Mouse (Mus musculus) left cerebral cortex, adult 8-10 months (tissue): ENCODE measurements around the gene Abcc12. TPM values are rescaled to one million over a fixed set of nuclear protein-coding genes. Genes with fewer than 3 reads are reported as not detected.

Experiments used
- DNase-seq, 2 experiments: peaks; one replicate each; pipeline ENCODE4 v3.0.0; 2022; ENCODE audit warnings: low spot score in 2 of 2
- total RNA-seq, 4 experiments: library from RNA; stranded (reverse); gene quantifications; 2 replicates each; pipeline ENCODE4 v1.2.4; 2022

The Abcc12 gene
- under 1 TPM; 0.46 to 0.78 (median 0.50) TPM for total RNA-seq

DNA sequence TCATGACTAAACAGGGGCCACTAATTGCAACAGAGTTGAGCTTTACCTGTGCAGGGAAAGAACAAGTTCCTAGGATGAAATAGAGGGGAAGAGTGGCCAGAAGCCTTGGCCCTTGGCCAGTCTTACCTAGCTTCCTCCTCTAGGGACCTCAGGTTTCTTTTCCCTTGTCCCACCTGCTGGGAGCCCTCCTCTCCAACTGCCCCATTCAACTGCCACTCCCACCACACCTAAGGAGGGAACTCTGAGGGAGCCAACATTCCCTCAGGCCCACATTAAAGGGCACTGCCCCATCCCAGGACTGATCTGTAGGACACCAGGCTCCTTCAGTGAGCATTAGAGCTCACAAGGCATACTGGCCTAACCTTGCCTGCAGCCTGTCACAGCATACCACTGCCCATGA is at the start of gene Abcc12:
Gene Abcc12, minus strand, starts transcription at position 229 of the 400 bp plus-strand sequence.
- DNase-seq: no peak

DNA sequence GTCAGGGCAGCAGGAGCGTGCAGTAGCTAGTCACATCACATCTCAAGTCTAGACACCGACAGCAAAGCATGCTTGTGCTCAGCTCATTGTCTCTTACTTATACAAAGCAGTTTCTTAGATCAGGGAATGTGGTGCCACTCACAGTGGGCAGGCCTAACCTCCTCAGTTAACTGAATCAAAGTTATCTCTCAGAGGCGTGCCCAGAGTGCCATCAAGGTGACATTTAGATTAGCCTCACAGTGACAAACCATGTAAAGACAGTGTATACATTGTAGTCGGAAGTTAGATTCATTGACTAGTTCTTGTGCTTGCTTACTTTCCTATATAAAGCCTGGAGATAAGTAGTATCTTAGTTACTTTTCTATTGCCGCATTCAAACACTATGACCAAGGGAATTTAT is 49.7 kb upstream of the Abcc12 start:
- DNase-seq: no peak

DNA sequence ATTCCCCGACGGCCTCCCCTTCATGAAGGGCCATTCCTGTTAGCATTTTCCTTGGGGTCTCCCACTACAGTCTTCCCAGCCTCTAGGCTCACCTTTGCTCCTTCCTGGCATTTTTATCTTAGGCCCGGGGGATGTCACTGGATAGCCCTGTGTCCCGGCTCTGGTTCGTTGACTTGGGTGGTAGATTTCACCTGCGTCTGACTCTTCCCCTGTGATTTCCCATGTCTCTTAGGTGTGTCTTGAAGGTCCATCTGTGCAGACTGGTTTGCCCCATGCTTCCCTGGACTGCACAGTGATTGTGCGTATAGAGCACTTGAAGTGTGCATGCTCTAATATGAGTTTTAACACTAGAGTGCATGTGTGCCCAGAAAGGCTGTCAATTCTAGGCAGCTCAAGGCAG is 44.4 kb upstream of the Abcc12 start:
- no peak for DNase-seq

DNA sequence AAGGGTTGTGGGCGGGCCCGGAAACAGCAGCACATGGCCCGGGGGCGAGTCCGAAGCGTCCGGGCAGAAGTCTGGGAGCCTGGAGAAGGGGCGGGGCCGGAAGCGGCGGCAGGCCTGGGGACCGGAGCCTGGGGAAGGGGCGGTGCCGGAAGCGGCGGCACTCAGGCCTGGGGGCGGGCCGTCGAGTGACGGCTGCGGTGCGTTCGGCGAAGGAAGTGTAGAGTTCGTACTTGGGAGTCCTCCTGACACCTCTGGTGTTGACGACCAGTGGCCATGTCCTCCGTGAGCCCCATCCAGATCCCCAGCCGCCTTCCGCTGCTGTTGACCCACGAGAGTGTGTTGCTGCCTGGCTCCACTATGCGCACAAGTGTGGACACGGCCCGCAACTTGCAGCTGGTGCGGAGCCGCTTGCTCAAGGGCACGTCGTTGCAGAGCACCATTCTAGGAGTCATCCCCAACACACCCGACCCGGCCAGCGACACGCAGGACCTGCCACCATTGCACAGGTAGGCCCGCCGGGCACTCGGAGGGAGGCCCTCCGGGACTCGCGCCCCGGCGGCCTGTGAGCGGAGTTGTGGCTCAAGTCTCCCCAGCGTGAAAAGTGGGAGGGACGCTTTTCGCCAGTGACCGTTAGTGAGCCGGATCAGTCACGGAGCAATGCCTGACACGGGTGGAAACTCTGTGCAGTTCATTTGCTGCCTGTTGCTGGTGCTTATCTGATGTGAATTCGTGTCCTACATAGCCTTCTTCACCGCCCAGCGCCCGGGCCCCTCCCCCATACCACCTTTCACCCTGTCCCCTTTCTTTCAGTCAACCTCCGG is 43.6 kb upstream of the Abcc12 start, which contains the start of gene Lonp2:
Gene Lonp2, plus strand, starts transcription at position 133 of the 821 bp plus-strand sequence.
- peak; percentile 87 to 97 for DNase-seq

DNA sequence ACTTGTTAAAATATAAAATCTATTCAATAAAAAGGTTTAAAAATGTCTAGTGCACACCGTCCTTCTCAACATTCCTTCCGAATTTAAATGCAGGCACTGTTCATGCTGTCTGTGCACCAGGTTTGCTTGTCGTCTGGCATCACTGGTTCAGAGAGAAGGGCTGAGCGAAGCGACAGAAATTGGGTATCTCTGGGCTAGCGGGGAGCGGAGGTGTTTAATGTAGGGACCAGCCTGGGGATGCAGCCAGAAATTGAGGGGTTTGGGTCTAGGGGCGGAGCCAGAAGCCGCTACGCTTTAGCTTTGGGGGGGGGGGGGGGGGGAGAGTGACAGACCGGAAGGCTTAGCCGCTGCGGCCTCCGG is 43.0 kb upstream of the Abcc12 start:
- no peak for DNase-seq

DNA sequence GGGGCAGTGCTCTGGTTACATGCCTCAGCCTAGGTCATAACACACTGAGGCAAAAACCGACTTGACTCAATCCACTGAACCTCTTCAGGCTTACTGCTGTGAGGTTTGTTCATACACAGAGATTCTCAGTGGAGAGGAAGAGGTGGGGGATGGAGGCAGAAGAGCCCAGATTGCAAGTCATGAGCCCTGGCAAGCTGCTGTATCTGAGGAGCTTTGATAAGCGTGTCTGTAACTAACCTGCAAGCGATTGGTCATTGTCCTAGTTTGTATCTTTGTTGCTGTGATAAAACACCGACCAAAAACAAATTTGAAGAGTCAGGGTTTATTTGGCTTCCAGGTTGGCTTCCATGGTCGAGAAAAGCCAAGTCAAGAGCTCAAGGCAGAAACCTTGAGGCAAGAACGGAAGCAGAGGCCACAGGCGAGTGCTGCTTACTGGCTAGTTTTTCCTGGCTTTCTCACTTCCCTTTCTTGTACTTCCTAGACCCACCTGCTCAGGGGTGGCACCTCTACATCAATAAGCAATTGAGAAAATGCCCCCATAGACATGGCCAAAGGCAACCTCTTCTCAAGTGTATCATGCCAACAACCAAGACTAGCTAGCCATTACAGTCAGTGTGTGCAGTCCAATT is 37.4 kb upstream of the Abcc12 start:
- no peak for DNase-seq

DNA sequence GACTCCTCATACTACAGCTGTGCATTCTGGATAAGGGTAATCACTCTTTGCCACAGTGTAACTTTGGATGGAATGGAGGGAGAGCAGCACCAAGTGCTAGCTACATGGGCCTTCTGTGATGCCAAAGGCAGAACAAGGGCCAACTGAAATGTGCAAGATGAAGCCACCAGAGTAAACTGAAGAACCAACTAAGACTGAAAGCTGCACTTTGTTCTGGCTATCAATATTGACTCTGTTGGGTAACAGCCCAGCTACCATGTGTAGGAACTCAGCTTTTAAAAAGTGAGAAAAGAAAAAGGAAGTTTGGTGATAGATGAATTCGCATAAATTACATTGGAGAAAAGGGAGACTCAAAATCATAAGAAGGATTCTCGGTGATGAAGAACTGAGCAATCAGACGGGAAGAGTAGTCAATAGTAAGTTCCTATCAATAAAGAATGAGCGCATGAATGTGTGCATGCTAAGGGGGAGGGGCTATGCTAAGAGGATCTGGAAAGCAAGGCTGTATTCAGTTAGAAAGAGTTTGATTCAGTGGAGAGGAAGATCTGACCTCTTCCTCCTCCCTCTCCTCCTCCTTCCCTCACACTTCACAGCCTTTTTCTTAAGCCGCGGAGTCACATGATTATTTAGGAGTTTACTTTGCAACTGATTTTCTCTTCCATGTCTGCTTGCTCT is 34.7 kb upstream of the Abcc12 start:
- DNase-seq: no peak

DNA sequence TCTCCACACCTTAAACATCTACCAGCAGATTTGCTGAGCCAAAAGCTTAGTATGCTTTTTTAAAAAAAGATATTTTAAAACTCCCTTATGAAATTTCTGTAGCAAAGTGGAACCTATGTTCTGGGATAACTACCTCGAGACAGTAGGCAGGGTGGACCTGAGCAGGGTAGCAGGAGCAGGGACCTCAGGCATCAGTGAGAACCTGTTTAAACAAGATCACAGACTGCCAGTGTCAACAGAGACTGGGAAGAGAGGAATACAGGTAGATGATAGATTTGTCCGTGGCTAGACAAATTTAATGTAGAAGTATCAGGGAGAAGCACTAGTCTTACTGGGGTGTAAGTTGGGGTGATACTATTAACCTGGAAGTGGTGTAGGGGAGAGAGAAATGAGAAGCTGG is 33.3 kb upstream of the Abcc12 start:
- DNase-seq: no peak

DNA sequence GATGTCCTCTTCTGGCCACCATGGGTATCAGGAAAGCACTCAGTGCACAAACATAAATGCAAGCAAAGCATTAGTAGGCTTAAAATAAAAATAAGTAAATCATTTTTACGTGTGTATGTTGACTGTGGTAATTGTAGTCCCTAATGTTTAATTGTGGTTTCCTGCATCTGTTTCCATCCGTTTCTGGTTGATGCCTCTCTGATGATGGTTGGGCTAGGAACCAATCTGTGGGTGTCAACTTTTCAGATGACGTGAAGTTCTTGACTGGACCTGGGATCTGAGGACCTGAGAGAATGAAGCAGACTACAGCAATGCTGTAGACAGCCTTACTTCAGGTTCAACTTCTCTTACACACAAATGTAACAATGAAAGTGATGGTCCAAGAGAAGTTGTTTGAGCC is 24.2 kb upstream of the Abcc12 start:
- no peak for DNase-seq

DNA sequence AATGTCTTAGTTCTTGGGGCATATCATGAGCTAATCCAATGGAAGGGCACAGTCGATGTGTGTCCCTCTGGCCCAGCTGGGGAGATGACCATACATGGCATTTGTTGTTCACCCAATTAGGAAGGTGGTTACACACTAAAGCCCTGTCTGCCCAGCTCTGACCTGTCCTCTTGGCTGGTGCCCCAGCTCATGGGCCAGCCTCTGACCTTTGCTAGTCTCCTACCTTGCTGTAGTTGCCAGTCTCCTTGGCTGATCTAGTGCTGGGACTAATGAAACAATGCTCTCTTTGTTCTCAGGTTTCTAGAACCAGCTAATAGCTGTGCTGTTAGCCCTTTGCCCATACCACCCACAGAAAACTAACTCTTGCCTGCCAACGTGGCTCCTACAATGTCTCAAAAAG is 22.7 kb upstream of the Abcc12 start:
- DNase-seq: no peak

DNA sequence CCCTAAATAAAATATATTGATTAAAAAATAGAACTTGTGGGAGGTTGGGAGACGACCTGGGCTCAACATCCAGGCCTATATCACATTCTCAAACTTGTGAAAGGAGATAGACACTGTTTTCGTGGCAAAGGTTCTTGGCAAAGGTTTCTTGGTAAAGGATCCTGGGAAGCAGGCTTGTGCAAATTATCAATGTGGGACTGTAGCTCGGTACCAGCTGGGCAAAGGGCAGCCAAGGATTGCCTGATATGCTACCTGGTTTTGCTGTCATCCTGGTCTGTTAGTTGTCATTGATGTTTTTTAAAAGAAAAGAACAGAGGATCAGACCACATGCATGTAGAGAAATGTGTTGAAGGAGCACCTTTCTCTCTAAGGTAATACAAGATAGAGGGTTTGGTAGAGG is 19.8 kb upstream of the Abcc12 start:
- DNase-seq: no peak

DNA sequence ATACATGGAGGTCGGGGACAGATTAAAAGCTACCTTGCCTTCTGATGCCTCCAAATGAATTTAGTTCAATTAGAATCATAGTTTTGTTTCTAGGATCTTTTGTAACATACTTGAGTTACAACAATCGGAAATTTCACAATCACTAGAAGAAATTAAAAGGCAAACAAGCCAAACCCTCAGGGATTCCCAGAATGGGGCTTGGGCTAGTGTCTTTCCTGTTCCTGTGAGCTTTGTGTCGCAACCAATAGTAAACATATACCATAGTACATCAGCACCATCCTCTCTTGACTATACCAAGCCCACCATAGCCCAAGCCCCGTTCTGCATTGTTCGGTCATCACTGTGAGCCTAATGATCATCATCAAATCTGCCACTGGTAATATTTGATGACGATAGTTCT is 18.8 kb upstream of the Abcc12 start:
- no peak for DNase-seq

DNA sequence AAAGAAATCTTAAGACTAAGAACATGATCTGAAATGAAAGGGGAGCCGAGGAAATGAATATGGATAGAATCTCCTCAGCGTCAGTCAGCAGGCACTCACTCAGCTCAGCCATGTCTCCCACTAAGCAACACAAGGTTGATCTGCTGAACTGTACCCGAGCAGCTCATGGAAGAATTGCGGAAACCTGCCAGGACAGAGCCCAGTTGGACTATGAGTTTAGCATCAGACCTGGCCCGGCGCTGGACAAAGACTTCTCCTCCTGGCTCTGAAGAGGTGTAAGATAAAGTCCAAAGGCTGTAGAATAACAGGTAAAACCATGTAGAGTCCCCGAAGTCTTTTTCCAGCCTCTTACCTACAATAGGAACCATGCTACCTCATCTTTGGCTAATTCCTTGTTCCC is 17.2 kb upstream of the Abcc12 start:
- no peak for DNase-seq

DNA sequence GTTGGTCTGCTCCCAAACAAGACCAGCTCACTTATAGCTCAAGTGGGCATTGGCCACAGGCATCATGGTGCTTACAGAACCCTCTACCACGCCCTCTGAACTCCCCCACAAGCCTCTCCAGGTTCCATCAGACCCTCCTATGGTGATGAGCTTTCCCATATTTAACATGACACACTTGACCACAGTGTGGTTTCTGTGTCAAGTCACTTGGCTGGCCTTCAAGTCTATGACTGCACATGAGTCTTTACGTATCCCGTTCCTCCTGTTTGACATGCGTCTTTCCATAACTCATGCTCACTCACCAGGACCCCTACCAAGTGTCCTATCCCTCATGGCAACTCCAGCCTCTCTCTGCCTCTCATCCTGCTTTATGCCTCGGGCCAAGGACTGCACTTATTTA is 15.2 kb upstream of the Abcc12 start:
- no peak for DNase-seq

DNA sequence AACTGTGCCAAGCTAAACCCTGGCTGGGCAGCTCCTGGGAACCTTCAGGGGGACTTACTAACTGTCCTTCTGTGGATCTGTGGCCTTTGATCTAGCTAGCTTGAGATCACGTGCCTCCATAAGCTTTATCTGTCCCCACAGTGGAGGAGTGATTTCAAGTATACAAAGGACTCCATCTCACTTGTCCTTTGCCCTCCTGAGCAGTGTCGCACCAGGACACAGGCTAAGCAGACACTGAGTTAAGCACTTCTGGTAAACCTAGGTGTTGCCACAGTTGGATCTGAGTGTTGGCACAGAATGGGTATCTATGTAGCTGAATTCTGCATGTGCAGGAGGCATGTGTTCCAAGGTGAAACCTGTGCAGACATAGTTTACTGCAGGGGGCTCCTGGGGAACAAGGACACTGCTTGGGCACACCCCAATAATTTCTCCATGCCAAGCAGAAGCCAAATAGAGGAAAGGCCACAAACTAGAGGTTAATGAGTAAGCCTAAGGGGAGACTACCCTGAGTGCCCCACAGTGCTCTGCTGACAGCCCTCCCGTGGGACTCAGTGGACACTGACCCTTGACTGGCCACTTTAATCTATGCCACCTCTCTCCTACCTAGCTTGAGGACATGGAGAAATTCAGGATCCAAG is 13.8 kb upstream of the Abcc12 start:
- DNase-seq: no peak

DNA sequence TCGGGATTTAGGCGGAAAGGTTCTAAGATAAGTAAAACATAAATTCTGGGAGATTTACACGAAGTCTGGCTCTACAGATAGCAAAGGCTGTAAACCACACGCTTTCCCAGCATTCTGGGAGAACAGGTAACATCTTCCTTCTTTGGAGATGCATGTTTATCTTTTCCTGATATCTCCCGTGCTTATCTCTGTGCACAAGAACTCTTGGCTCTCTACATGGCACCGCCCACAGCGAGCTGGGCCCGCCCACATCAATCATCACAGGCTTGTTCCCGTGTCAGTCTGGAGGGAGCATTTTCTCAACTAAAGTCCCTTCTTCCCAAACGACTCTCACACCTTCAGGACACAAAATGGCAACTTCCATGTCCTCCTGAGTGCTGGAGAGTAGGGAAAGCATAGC is 12.6 kb upstream of the Abcc12 start:
- DNase-seq: no peak

DNA sequence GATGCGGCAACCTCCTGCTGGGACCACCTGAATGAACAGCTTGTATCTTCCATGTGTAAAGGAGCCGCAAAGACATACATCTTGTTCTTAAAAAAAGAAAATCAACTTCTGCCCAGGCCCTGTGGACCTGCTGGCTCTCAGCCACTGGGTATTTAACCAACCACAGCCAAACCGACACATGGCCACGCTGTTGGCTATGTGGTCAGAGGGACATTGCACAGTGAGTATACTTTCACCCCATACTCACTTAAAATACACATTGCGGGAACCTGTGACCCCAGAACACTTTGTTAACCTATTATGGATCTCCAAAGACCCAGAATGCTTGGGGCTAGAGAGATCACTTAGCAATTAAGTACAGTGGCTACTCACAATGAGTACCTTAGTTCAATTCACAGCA is 7.9 kb upstream of the Abcc12 start:
- no peak for DNase-seq

DNA sequence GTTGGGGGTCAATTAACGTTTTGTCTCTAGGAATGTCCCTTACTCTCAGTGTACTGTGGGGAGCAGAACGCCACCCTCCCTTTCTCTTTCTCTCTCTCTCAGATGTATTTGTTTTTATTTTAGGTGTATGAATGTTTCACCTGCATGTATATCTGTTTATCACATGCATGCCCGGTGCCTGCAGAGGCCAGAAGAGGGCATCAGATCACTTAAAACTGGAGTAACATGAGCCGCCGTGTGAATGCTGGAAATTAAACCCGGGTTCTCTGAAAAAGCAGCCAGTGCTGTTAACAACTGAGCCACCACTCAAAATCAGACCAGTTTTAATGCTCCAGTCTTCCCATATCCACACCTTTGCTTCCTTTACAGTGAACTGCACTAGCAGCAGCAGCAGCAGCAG is 6.2 kb upstream of the Abcc12 start:
- DNase-seq: no peak

DNA sequence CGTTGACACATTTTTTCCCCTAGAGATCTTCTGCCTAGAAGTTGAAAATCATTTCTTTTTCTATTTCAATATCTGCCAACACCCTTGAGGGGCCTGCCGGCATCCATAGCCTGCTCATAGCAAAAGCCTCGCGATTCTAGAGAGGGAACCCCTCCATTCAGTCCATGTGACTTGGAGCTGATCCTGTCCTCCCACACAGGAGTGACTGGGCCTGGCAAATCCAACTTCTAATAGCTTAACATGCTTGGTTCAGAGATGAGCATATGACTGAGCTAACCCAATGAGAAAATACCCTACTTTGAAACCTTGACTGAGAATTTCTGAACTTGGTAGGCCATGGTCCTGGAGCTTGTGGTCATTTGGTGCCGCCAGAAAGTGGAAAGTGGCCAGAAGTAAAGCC is 5.6 kb upstream of the Abcc12 start:
- DNase-seq: no peak

DNA sequence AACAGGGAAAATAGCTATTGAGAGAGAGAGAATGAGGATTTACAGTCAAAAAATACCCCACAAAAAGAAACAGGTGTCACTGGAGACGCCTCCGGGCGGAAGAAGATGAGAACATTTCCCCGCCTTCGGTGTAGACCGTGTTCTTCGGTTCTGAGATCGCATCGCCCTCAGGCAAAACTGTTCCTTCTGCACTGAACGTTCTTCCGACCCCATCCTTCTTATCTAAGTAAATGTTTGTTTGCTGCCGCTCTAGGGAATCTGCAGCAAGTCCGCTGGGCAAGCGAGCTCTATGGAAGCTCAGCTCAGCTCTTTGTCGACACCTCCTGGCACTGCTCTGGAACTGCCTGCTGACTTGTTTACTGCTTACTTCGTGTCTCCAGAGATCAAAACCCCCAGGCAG is 5.0 kb upstream of the Abcc12 start:
- DNase-seq: peak; percentile 54 to 63

DNA sequence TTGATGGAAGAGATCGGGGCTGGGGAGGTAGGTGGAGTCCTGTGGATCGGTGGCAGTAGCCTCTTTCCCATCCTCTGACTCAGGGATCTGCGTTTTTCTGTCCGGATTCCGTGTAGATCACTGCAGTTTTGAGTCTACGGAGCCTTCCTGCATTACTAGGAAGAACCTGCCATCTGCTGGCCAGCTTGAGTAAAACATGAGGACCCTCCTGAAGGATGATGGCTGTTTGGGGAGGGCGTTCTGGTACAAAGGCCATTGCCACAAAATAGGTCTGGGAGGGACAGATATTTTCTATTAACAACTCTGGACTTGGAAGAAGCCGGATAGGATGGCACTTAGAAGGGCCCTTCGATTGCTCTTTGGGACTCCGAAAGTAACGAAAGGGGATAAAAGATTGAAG is 4.6 kb upstream of the Abcc12 start:
- DNase-seq: peak; percentile 67 to 68

DNA sequence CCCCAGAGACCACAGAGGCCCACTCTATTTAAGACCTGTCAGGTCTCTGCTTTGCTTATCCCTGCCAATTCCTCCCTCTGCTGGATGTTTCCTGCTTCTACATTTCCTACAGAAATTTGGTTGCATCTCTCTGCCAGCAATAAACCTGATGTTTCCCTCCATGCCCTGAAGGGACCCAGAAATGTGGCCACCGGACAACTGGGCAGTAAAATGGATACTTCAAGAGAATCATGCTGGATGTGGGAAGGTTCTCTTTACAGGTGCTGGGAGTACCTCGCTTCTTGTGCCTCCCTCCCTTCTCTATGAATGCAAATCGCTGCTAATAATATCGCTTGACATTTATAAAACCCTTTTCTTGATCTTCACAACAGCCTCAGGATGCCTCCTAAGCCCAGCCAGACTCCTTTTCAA is 1.4 kb upstream of the Abcc12 start:
- no peak for DNase-seq
